23 mouse cellular contexts compared by ENCODE assay signal in genomic region chr11:57303602-57304001, GRCm38 (mm10).
DNase-seq lines count a peak whose midpoint lies in the region; ATAC-seq and TF ChIP-seq lines count a peak whose summit lies in the region.
"Had no signal": no experiment of that assay in that cellular context is flagged by ENCODE, and none has a peak within 500 bp of the region (broad histone marks: within the 10 kb centered on the region; RNA-seq: fewer than 3 reads in every experiment).

No protein-coding gene starts in this region.

- H3K79me2 ChIP-seq in MEL (ENCODE audit: control insufficient read depth, insufficient read depth, low read length, poor library complexity) = no peaks in the 10 kb centered on the region

- no peak overlapping the region for H3K4me3 ChIP-seq in layer of hippocampus, adult 2 months
- H3K4me3 ChIP-seq in E14TG2a.4 (replicated peaks; ENCODE audit: low read length) = no peak overlapping the region
- no peak overlapping the region for H3K4me3 ChIP-seq in MEL (ENCODE audit: control insufficient read depth in 1 of 2, insufficient read depth in 1 of 2, low read depth in 2 of 2, low read length in 2 of 2)
- no peak overlapping the region for H3K4me3 ChIP-seq in intestine, embryonic 15.5 days (replicated peaks)
- H3K4me3 ChIP-seq: embryonic facial prominence, embryonic 13.5 days; forebrain, embryonic 12.5 days; heart, adult 2 months; heart, embryonic 15.5 days; hindbrain, embryonic 15.5 days had no signal

- H3K27ac ChIP-seq in layer of hippocampus, adult 2 months = peak overlapping the region; percentile 83
- H3K27ac ChIP-seq in MEL (ENCODE audit: control insufficient read depth, low read depth, low read length) = no peak overlapping the region
- H3K27ac ChIP-seq in intestine, embryonic 15.5 days = no peak overlapping the region
- H3K27ac ChIP-seq: embryonic facial prominence, embryonic 13.5 days; forebrain, embryonic 12.5 days; heart, adult 2 months; heart, embryonic 15.5 days; hindbrain, embryonic 15.5 days had no signal

- H3K27me3 ChIP-seq in E14TG2a.4 (ENCODE audit: insufficient read depth, low read length) = no peaks in the 10 kb centered on the region; the same call in 1 of the 2 replicates
- no peaks in the 10 kb centered on the region for H3K27me3 ChIP-seq in MEL (ENCODE audit: control insufficient read depth in 1 of 2, insufficient read depth in 2 of 2, low read length in 2 of 2)
- H3K27me3 ChIP-seq in intestine, embryonic 15.5 days (replicated peaks) = no peaks in the 10 kb centered on the region
- H3K27me3 ChIP-seq: embryonic facial prominence, embryonic 13.5 days; forebrain, embryonic 12.5 days; heart, embryonic 15.5 days; hindbrain, embryonic 15.5 days had no signal

- TF ChIP-seq EP300 in MEL (IDR thresholded peaks at IDR 0.05; ENCODE audit: low read depth in 1 of 2, low read length in 2 of 2) = no peak

- no peak for DNase-seq in layer of hippocampus, adult 2 months (ENCODE audit: low spot score in 2 of 2)
- no peak for DNase-seq in layer of hippocampus, postnatal 25 days (ENCODE audit: extremely low spot score in 1 of 2, low spot score in 1 of 2)
- no peak for DNase-seq in MEL (ENCODE audit: low read depth, low spot score)
- DNase-seq in brain, embryonic 14.5 days (ENCODE audit: low read depth) = no peak
- no peak for DNase-seq in adrenal gland, adult (ENCODE audit: inconsistent age in 2 of 2, low spot score in 1 of 2)
- DNase-seq in urinary bladder, adult 2 months (ENCODE audit: low spot score) = no peak
- DNase-seq: adrenal gland, adult 8-10 months; adrenal gland, postnatal 36 days; cerebellum, adult 11 months; cerebellum, adult 8-10 months; cerebellum, postnatal 14 days; gastrocnemius, postnatal 10 days; heart, adult 2 months; heart, postnatal 14 days had no signal

- no peak for ATAC-seq in intestine, embryonic 15.5 days
- ATAC-seq: forebrain, embryonic 16.5 days; intestine, postnatal 0 days had no signal

- peak; percentile 54 for TF ChIP-seq CTCF in layer of hippocampus, adult 2 months (conservative IDR thresholded peaks at IDR 0.05)
- peak; percentile 44 for TF ChIP-seq CTCF in E14TG2a.4 (conservative IDR thresholded peaks at IDR 0.05; ENCODE audit: low read length)
- TF ChIP-seq CTCF in MEL (IDR thresholded peaks at IDR 0.05 in 2 of 3, conservative IDR thresholded peaks at IDR 0.05 in 1 of 3; ENCODE audit: control insufficient read depth in 1 of 3, insufficient read depth in 1 of 3, low read depth in 2 of 3, low read length in 3 of 3, poor library complexity in 1 of 3, severe bottlenecking in 1 of 3) = peak in 2 of 3 experiments; percentile 20 to 36; a peak in 3 of 6 replicates
- TF ChIP-seq CTCF in brain, embryonic 14.5 days (IDR thresholded peaks at IDR 0.05; ENCODE audit: borderline replicate concordance, extremely low read depth, insufficient read depth, insufficient read length) = peak; percentile 23; the same call in 1 of the 2 replicates

- WGBS in intestine, embryonic 15.5 days = 94% methylated on average over 1 of the region's 1 CpGs

- no peaks in the 10 kb centered on the region for H3K36me3 ChIP-seq in E14TG2a.4 (ENCODE audit: insufficient read depth, low read length)
- H3K36me3 ChIP-seq in MEL (ENCODE audit: control insufficient read depth in 1 of 2, insufficient read depth in 2 of 2, low read length in 2 of 2) = no peaks in the 10 kb centered on the region
- H3K36me3 ChIP-seq in intestine, embryonic 15.5 days = no peaks in the 10 kb centered on the region
- H3K36me3 ChIP-seq: embryonic facial prominence, embryonic 13.5 days; forebrain, embryonic 12.5 days; heart, embryonic 15.5 days had no signal

- TF ChIP-seq RAD21 in MEL (IDR thresholded peaks at IDR 0.05; ENCODE audit: low read depth, low read length) = no peak

- H3K4me1 ChIP-seq in E14TG2a.4 (replicated peaks; ENCODE audit: low read depth, low read length) (no peaks in the 10 kb centered on the region), MEL (ENCODE audit: control insufficient read depth in 1 of 2, insufficient read depth in 2 of 2, low read length in 2 of 2) (no peaks in the 10 kb centered on the region)
- H3K4me1 ChIP-seq in intestine, embryonic 15.5 days (replicated peaks) = no peaks in the 10 kb centered on the region
- H3K4me1 ChIP-seq: embryonic facial prominence, embryonic 13.5 days; hindbrain, embryonic 15.5 days had no signal

- H3K9me3 ChIP-seq in E14TG2a.4 (ENCODE audit: low read length) (no peaks in the 10 kb centered on the region), MEL (replicated peaks; ENCODE audit: insufficient read depth, low read length) (no peaks in the 10 kb centered on the region; the same call in 1 of the 2 replicates)
- no peaks in the 10 kb centered on the region for H3K9me3 ChIP-seq in intestine, embryonic 15.5 days
- H3K9me3 ChIP-seq: embryonic facial prominence, embryonic 13.5 days; forebrain, embryonic 12.5 days; heart, embryonic 15.5 days; hindbrain, embryonic 15.5 days had no signal

- H3K9ac ChIP-seq in MEL (ENCODE audit: control insufficient read depth, low read depth, low read length, poor library complexity, severe bottlenecking) = no peak overlapping the region
- H3K9ac ChIP-seq in intestine, embryonic 15.5 days = no peak overlapping the region
- H3K9ac ChIP-seq: embryonic facial prominence, embryonic 13.5 days; forebrain, embryonic 12.5 days; heart, embryonic 15.5 days; hindbrain, embryonic 15.5 days had no signal

- no peak for TF ChIP-seq POLR2A in MEL (IDR thresholded peaks at IDR 0.05; ENCODE audit: control insufficient read depth in 1 of 2, insufficient read depth in 1 of 2, low read depth in 1 of 2, low read length in 2 of 2, poor library complexity in 1 of 2)
- no peak for TF ChIP-seq POLR2A in brain, embryonic 14.5 days (IDR thresholded peaks at IDR 0.05; ENCODE audit: borderline replicate concordance, extremely low read depth, insufficient read depth, insufficient read length, poor library complexity, severe bottlenecking)

- no peak overlapping the region for H3K4me2 ChIP-seq in intestine, embryonic 15.5 days (replicated peaks)
- H3K4me2 ChIP-seq: embryonic facial prominence, embryonic 13.5 days; forebrain, embryonic 12.5 days; heart, embryonic 11.5 days; heart, embryonic 15.5 days; hindbrain, embryonic 15.5 days had no signal

TF ChIP-seq in MEL, 35 proteins besides CTCF, POLR2A, EP300 and RAD21:
- TF ChIP-seq TBP (IDR thresholded peaks at IDR 0.05; ENCODE audit: low read depth, low read length) (no peak), MXI1 (IDR thresholded peaks at IDR 0.05; ENCODE audit: low read depth, low read length) (no peak), RCOR1 (IDR thresholded peaks at IDR 0.05; ENCODE audit: low read depth, low read length) (no peak)
